Mouse (Mus musculus) left cerebral cortex, adult 8-10 months (tissue): ENCODE data around the gene Pkd1l1. TPM values are rescaled to one million over a fixed set of nuclear protein-coding genes. Genes with fewer than 3 reads are reported as not detected.
A peak's percentile ranks its signal among the peaks of the same experiment; 100 is the strongest.

Experiments used
- DNase-seq, 2 experiments: peaks; one replicate each; pipeline ENCODE4 v3.0.0; 2022; ENCODE audit warnings: low spot score in 2 of 2
- total RNA-seq, 4 experiments: library from RNA; stranded (reverse); gene quantifications; 2 replicates each; pipeline ENCODE4 v1.2.4; 2022

Pkd1l1 gene
- total RNA-seq, 4 experiments from 2014 or later: 0.05 TPM; not detected in 3

DNA sequence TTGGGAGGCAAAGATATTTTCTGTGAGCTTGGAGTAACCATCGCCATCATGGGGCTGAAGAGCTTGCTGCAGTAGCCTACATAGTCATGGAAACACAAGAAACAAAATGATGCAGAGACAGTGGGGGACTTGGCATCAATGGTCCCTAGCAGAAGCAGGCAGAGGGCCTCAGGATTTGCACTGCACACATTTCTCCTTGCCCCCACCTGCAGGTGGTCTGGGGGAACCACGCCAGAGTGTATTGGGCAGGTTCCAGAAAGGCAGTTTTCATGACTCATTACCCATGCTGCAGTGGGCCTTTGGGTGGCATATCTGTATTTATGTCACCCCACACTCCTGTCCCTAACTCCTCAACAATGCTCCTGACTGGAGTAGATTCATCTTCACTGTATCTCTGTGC, 30.6 kb downstream of the Pkd1l1 start:
- no peak for DNase-seq

GRCm38 (mm10) chr11:8936431-8937110, 36.5 kb downstream of the Pkd1l1 start:
- no peak for DNase-seq

GRCm38 (mm10) chr11:8916081-8916671, 56.9 kb downstream of the Pkd1l1 start:
- DNase-seq: no peak

DNA sequence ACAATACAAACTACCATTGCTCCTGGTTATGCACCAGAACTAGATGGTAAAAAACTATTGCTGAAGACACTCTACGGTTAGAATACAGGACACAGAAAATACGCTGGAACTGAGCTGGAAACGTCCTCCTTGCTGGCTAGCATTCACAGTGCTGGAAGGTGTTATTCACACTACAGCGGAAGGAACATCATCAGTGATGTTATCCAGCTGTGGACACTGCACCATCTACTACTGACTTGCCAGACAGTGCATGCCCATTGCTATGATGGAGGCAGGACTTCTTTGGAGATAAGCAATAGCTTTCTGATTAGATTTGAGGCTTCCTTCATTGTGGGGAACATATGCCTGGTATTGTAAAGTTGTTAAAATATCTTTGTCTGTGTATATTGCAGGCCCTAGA, 90.3 kb downstream of the Pkd1l1 start:
- no peak for DNase-seq

DNA sequence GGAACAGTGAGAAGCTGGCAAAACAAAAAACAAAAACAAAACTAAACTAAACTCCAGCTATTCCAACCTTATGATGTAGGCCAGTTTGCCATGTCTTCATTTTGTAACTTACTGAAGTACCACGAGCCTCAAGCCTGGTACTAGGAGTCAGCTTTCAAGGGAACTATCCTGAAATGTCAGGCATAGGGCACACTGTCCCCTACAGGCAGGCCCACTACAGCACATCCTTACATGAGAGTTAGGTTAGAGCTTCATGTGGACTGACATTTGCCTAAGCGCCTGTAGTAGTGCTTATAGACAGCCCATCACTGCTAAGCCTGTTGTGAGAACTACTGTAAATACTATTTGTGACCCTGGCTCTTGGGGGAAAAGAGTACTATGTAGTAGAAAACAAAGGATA, 91.5 kb downstream of the Pkd1l1 start:
- no peak for DNase-seq

GRCm38 (mm10) chr11:8870115-8870514, 103.0 kb downstream of the Pkd1l1 start:
- no peak for DNase-seq

DNA sequence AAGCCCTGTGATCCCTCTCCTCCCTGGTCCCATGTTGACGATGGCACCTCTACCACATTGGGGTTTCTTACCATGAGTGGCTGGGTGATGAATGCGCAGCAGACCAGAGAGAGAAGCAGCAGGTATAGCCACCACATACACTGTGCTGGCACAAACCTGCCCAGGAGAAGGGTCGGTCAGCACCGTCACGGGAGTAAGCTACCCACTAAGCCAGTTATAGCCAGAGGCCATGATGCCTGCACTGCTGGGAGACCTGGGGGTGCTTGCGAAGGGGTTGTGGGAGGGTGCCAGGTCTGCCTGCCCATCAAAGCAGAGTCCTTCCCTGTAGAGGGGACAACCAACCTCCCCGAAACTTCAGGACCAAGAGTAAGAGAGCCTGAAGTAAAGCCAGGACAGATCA, 107.0 kb downstream of the Pkd1l1 start:
- no peak for DNase-seq

- DNase-seq: peak in 1 of 2 experiments; percentile 41
These were observed 109.0 kb downstream of the Pkd1l1 start for GRCm38 (mm10) chr11:8863955-8864675.

- no peak for DNase-seq
These were observed 110.6 kb downstream of the Pkd1l1 start for GRCm38 (mm10) chr11:8862426-8862825.

- DNase-seq: no peak
These were observed 111.1 kb downstream of the Pkd1l1 start for GRCm38 (mm10) chr11:8861978-8862377.

DNA sequence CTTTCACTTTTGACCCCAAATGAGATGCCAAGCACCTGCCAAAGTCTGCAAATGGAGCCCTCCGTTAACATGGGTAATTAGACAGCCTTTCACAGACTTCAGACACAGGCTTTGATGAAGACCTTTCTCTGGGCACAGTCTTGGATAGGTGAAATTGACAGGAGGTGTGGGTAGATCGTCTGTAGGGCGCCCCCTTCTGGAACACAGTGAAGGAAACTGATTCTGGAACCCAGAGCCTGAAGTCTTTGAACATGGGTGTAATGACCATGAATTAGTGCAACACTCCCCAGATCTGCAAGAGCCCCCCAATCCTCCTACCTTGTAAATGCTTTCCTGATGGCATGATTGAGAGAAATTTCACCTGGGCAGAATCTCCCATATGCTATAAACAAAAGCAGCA, 112.2 kb downstream of the Pkd1l1 start:
- DNase-seq: no peak

GRCm38 (mm10) chr11:8859868-8860267, 113.2 kb downstream of the Pkd1l1 start:
- peak in 1 of 2 experiments; percentile 33 for DNase-seq

GRCm38 (mm10) chr11:8859041-8859440, 114.0 kb downstream of the Pkd1l1 start:
- no peak for DNase-seq

- DNase-seq: no peak
These were observed 116.9 kb downstream of the Pkd1l1 start for GRCm38 (mm10) chr11:8856125-8856524.

GRCm38 (mm10) chr11:8848049-8848448, 125.0 kb downstream of the Pkd1l1 start:
- no peak for DNase-seq

DNA sequence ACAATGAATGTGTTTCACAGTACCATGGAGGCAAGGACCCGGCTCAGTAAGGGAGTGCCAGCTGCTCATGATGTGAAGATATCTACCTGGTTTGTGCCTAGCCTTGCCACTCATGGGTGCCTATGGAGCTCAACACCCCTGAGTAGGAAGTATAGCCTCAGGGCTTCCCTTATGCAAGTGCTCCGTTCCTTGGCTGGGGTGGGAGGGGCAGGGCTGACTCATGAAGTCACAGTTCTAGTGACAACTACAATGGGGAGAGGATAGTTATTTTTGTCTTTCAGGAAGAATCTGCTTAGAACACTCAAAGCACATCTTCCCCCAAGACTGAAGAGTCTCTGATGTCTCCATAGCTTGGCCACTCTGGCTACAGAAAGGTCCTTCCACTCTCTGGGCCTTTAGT, 125.4 kb downstream of the Pkd1l1 start:
- DNase-seq: no peak

DNA sequence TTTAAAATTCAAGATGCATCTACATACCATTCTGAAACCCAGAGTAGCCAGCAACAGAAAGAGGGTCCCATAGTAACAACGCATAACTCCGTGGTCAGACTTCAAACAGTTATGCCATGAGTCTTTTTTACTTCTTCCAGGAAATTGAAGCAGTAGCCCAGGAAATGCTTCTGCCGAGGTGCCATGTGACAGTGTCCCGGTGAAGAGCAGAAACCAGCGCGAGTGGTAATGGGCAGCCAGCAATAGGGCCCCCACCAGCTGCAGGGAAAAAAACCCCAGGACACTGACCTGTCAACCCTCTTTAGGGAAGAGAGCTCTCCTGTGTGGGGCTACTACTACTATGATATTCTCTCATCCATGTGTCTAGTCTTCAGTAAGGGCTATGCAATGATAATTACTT, 136.9 kb downstream of the Pkd1l1 start:
- DNase-seq: no peak

DNA sequence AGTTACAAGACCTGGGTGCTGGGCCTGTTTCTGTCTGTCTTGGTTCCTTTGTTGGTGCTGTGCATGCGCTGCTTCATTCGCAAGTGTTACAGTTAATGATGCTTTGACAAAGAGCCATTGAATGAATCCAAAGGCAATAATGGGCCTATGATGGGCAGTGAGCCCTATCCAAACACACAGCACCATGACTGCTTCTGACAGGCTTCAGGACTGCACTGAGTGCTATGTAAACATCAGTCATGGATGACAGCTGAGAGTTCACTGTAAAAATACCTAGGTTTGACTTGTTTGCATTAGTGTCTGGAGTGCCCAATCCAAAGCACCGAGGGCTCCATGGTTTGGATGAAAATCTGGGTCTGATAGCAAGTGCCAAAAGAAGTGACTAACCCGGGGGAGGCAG, 138.9 kb downstream of the Pkd1l1 start:
- DNase-seq: no peak

GRCm38 (mm10) chr11:8830551-8830950, 142.5 kb downstream of the Pkd1l1 start:
- no peak for DNase-seq

GRCm38 (mm10) chr11:8829561-8829960, 143.5 kb downstream of the Pkd1l1 start:
- no peak for DNase-seq

GRCm38 (mm10) chr11:8828836-8829526, 144.1 kb downstream of the Pkd1l1 start:
- no peak for DNase-seq

DNA sequence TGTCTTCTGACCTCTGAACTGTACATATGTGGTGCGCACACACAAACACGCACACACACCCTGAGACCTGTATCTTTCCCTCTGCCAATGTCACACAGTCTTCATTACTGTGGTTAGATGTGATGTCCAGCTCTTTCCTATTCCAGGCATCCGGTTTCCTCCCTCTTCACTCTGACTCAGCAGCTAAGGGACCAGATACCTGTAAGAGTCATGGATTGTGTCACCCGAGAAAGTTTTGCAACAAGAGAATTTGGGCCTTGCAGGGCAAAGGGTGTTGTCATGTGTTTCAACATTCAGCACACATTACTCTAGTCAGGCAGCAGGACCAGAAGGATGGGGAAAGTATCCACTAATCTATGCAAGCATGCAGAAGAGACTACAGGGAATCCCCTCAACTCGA, 146.5 kb downstream of the Pkd1l1 start:
- DNase-seq: no peak
